Mouse (Mus musculus) cerebellum, adult 9-11 months (tissue): Measurements from ENCODE around the gene Rpl14.
"Not testable (repeated sequence)": the region's sequence is repeated elsewhere in the genome, so short reads cannot be mapped to it uniquely, and the experiment has no call there.

Source experiments
- DNase-seq: peaks from one replicate; pipeline ENCODE4 v3.0.0; 2022

Rpl14 gene

GRCm38 (mm10) chr9:120570741-120571592, at the start of gene Rpl14:
Gene Rpl14 (plus strand): TSS chr9:120571444.
- DNase-seq: peak; percentile 97

- no peak for DNase-seq
These were observed 44.0 kb upstream of the Rpl14 start for GRCm38 (mm10) chr9:120527270-120527669.

- DNase-seq: no peak
These were observed 43.3 kb upstream of the Rpl14 start for GRCm38 (mm10) chr9:120527919-120528318.

GRCm38 (mm10) chr9:120528815-120529510, 42.3 kb upstream of the Rpl14 start:
- DNase-seq: no peak

GRCm38 (mm10) chr9:120530471-120530870, 40.8 kb upstream of the Rpl14 start:
- no peak for DNase-seq

GRCm38 (mm10) chr9:120532062-120532461, 39.2 kb upstream of the Rpl14 start:
- no peak for DNase-seq

GRCm38 (mm10) chr9:120532691-120533090, 38.6 kb upstream of the Rpl14 start:
- DNase-seq: no peak

GRCm38 (mm10) chr9:120533446-120533950, 37.7 kb upstream of the Rpl14 start:
- not testable (repeated sequence) for DNase-seq

- peak; percentile 6 for DNase-seq
These were observed 31.5 kb upstream of the Rpl14 start, which contains the start of gene Entpd3 for GRCm38 (mm10) chr9:120539662-120540251. Gene Entpd3 (plus strand): TSS chr9:120539818.

- DNase-seq: no peak
These were observed 29.8 kb upstream of the Rpl14 start for GRCm38 (mm10) chr9:120541411-120541810.

- no peak for DNase-seq
These were observed 29.0 kb upstream of the Rpl14 start for GRCm38 (mm10) chr9:120542241-120542640.

GRCm38 (mm10) chr9:120545994-120546393, 25.2 kb upstream of the Rpl14 start:
- DNase-seq: no peak

GRCm38 (mm10) chr9:120546482-120546881, 24.8 kb upstream of the Rpl14 start:
- DNase-seq: no peak

GRCm38 (mm10) chr9:120547026-120547668, 24.1 kb upstream of the Rpl14 start:
- no peak for DNase-seq

GRCm38 (mm10) chr9:120550778-120551177, 20.5 kb upstream of the Rpl14 start:
- no peak for DNase-seq

GRCm38 (mm10) chr9:120563590-120563989, 7.7 kb upstream of the Rpl14 start:
- no peak for DNase-seq

GRCm38 (mm10) chr9:120564247-120564646, 7.0 kb upstream of the Rpl14 start:
- DNase-seq: no peak

- no peak for DNase-seq
These were observed 4.9 kb upstream of the Rpl14 start for GRCm38 (mm10) chr9:120566384-120566783.

GRCm38 (mm10) chr9:120568917-120569316, 2.3 kb upstream of the Rpl14 start:
- DNase-seq: no peak

- peak; percentile 35 for DNase-seq
These were observed 1.4 kb upstream of the Rpl14 start for GRCm38 (mm10) chr9:120569721-120570333.

- peak; percentile 30 for DNase-seq
These were observed 914 bp upstream of the Rpl14 start for GRCm38 (mm10) chr9:120570334-120570725.
